Mouse (Mus musculus) brain, embryonic 14.5 days (tissue): Measurements from ENCODE around the gene Zfp292.

ENCODE experiments used
- CTCF ChIP-seq: fragments of 200-500 bp; IDR thresholded peaks from 2 replicates; pipeline ENCODE4 v1.5.1; 2012; ENCODE audit warnings: inconsistent platforms, mild to moderate bottlenecking, moderate library complexity, borderline replicate concordance; ENCODE audit not compliant: insufficient read depth, insufficient read length; ENCODE audit errors: extremely low read depth
- POLR2A ChIP-seq: fragments of 200-500 bp; IDR thresholded peaks from 2 replicates; pipeline ENCODE4 v1.6.1; 2012; ENCODE audit warnings: mild to moderate bottlenecking, inconsistent platforms, borderline replicate concordance; ENCODE audit not compliant: poor library complexity, insufficient read depth, insufficient read length, severe bottlenecking; ENCODE audit errors: extremely low read depth

- TF ChIP-seq POLR2A (no peak), CTCF (no peak)
Measured at GRCm38 (mm10) chr4:34786476-34786875, 96.3 kb downstream of the Zfp292 start.
